Mouse (Mus musculus) heart, embryonic 13.5 days (tissue): ENCODE results near the gene Arhgap29. TPM values are rescaled to one million over a fixed set of nuclear protein-coding genes. Genes with fewer than 3 reads are reported as not detected.
A peak's percentile ranks its signal among the peaks of the same experiment; 100 is the strongest.

Source experiments
- ATAC-seq: fragments of 200-750 bp; cut with Nextera tagmentation; 2 replicates; pipeline ENCODE4 v1.8.0; 2017; ENCODE audit warnings: moderate TSS enrichment; ENCODE audit not compliant: insufficient number of reproducible peaks, low FRiP score, low TSS enrichment; ENCODE audit errors: extremely low read depth
- H3K27ac ChIP-seq: fragments of 300-500 bp; sonication (generic); replicated peaks from 2 replicates; pipeline ENCODE4 v1.5.1; 2015; ENCODE audit warnings: moderate library complexity, mild to moderate bottlenecking, inconsistent platforms
- H3K27me3 ChIP-seq: fragments of 300-500 bp; sonication (generic); replicated peaks from 2 replicates; pipeline ENCODE4 v1.6.1; 2015; ENCODE audit warnings: mild to moderate bottlenecking, inconsistent platforms
- H3K36me3 ChIP-seq: fragments of 300-500 bp; sonication (generic); 2 replicates; pipeline ENCODE4 v1.6.1; 2015; ENCODE audit warnings: mild to moderate bottlenecking, inconsistent platforms
- H3K4me1 ChIP-seq: fragments of 300-500 bp; sonication (generic); 2 replicates; pipeline ENCODE4 v1.6.1; 2015; ENCODE audit warnings: inconsistent platforms
- H3K4me2 ChIP-seq: fragments of 300-500 bp; sonication (generic); 2 replicates; pipeline ENCODE4 v1.6.1; 2015; ENCODE audit warnings: inconsistent platforms, mild to moderate bottlenecking, moderate library complexity
- H3K4me3 ChIP-seq: fragments of 300-500 bp; sonication (generic); 2 replicates; pipeline ENCODE4 v1.5.1; 2015; ENCODE audit warnings: moderate library complexity, mild to moderate bottlenecking, inconsistent platforms
- H3K9ac ChIP-seq: fragments of 300-500 bp; sonication (generic); 2 replicates; pipeline ENCODE4 v1.6.1; 2015; ENCODE audit warnings: inconsistent platforms, mild to moderate bottlenecking, moderate library complexity
- H3K9me3 ChIP-seq: fragments of 300-500 bp; sonication (generic); 2 replicates; pipeline ENCODE4 v1.6.1; 2016; ENCODE audit warnings: inconsistent platforms
- WGBS: fragments of 180-500 bp; shearing (Covaris S2); methylation state at CpG from one replicate; pipeline ENCODE4 v1.1.7; 2015; ENCODE audit warnings: mixed read lengths; 5-methylcytosine and 5-hydroxymethylcytosine counted together
- polyA plus RNA-seq: library from polyadenylated mRNA; unstranded; fragments of >200 nt; fragmentation: Nextera tagmentation; extraction: Ambion mirVana; gene quantifications from 2 replicates; pipeline ENCODE4 v1.2.1, GENCODE M21; 2015

Gene Arhgap29
- polyA plus RNA-seq, 1 experiment from 2014 or later = 47.2 TPM

- Histone ChIP-seq H3K4me3 (peak within 1 kb of the TSS; percentile 8), H3K27ac (peak within 1 kb of the TSS; percentile 74), H3K4me1 (peaks cover 60% of the 10 kb centered on the region), H3K9ac (peak within 1 kb of the TSS; percentile 65), H3K36me3 (no peaks in the 10 kb centered on the region), H3K4me2 (peak within 1 kb of the TSS; percentile 55), H3K9me3 (no peaks in the 10 kb centered on the region), H3K27me3 (peaks cover 9% of the 10 kb centered on the region; the same call in 1 of the 2 replicates)
- no peak for ATAC-seq
- WGBS = 25% methylated on average over 26 of the region's 26 CpGs
Observed at GRCm38 (mm10) chr3:122043799-122044547, 91.6 kb downstream of the Arhgap29 start, which contains the start of gene Abca4. Gene Abca4, plus strand, starts transcription at chr3:122044443.

GRCm38 (mm10) chr3:122046187-122046620 is 93.9 kb downstream of the Arhgap29 start:
- no peaks in the 10 kb centered on the region for H3K36me3 ChIP-seq
- peaks cover 67% of the 10 kb centered on the region for H3K4me1 ChIP-seq
- WGBS = 41% methylated on average over 10 of the region's 10 CpGs
- peaks cover 9% of the 10 kb centered on the region; the same call in 1 of the 2 replicates for H3K27me3 ChIP-seq
- H3K27ac ChIP-seq = 0 out of 2 replicates have a peak overlapping the region, but pooled peaks have one; percentile 6
- H3K9ac ChIP-seq = no peak overlapping the region
- peak overlapping the region; percentile 11; the same call in 1 of the 2 replicates for H3K4me2 ChIP-seq
- H3K9me3 ChIP-seq = no peaks in the 10 kb centered on the region
- H3K4me3 ChIP-seq = no peak overlapping the region
- ATAC-seq = no peak

GRCm38 (mm10) chr3:122047402-122047801 is 95.1 kb downstream of the Arhgap29 start:
- no peaks in the 10 kb centered on the region for H3K9me3 ChIP-seq
- WGBS = 21% methylated on average over 7 of the region's 7 CpGs
- no peaks in the 10 kb centered on the region for H3K36me3 ChIP-seq
- ATAC-seq = peak; percentile 45; the same call in 1 of the 2 replicates
- H3K27me3 ChIP-seq = peaks cover 9% of the 10 kb centered on the region; the same call in 1 of the 2 replicates
- no peak overlapping the region for H3K9ac ChIP-seq
- H3K4me1 ChIP-seq = peaks cover 65% of the 10 kb centered on the region
- H3K27ac ChIP-seq = peak overlapping the region; percentile 71
- H3K4me3 ChIP-seq = no peak overlapping the region
- H3K4me2 ChIP-seq = peak overlapping the region; percentile 44

GRCm38 (mm10) chr3:122047921-122048861 is 95.8 kb downstream of the Arhgap29 start:
- peaks cover 57% of the 10 kb centered on the region for H3K4me1 ChIP-seq
- 24% methylated on average over 17 of the region's 17 CpGs for WGBS
- H3K27ac ChIP-seq = peak overlapping the region; percentile 71
- no peak overlapping the region for H3K4me3 ChIP-seq
- H3K36me3 ChIP-seq = no peaks in the 10 kb centered on the region
- H3K9ac ChIP-seq = peak overlapping the region; percentile 55; the same call in 1 of the 2 replicates
- H3K27me3 ChIP-seq = peaks cover 9% of the 10 kb centered on the region; the same call in 1 of the 2 replicates
- no peak; the same call in 1 of the 2 replicates for ATAC-seq
- no peaks in the 10 kb centered on the region for H3K9me3 ChIP-seq
- H3K4me2 ChIP-seq = peak overlapping the region; percentile 44

- Histone ChIP-seq H3K27me3 (peaks cover 8% of the 10 kb centered on the region; the same call in 1 of the 2 replicates), H3K4me2 (no peak overlapping the region), H3K9ac (no peak overlapping the region), H3K27ac (no peak overlapping the region), H3K9me3 (no peaks in the 10 kb centered on the region), H3K36me3 (no peaks in the 10 kb centered on the region), H3K4me3 (no peak overlapping the region), H3K4me1 (peaks cover 57% of the 10 kb centered on the region)
- WGBS = 50% methylated on average over 6 of the region's 6 CpGs
- ATAC-seq = no peak
Observed at GRCm38 (mm10) chr3:122049158-122049557, 96.8 kb downstream of the Arhgap29 start.

- Histone ChIP-seq H3K4me2 (no peak overlapping the region), H3K27me3 (no peaks in the 10 kb centered on the region), H3K36me3 (no peaks in the 10 kb centered on the region), H3K4me3 (no peak overlapping the region), H3K9me3 (no peaks in the 10 kb centered on the region), H3K27ac (peak overlapping the region; percentile 21; the same call in 1 of the 2 replicates), H3K9ac (no peak overlapping the region), H3K4me1 (peaks cover 14% of the 10 kb centered on the region)
- no peak for ATAC-seq
- 47% methylated on average over 9 of the region's 9 CpGs for WGBS
Observed at GRCm38 (mm10) chr3:122058439-122059198, 106.3 kb downstream of the Arhgap29 start.

GRCm38 (mm10) chr3:122062586-122062985 is 110.2 kb downstream of the Arhgap29 start:
- ATAC-seq = no peak
- Histone ChIP-seq H3K36me3 (no peaks in the 10 kb centered on the region), H3K4me2 (no peak overlapping the region), H3K9me3 (no peaks in the 10 kb centered on the region), H3K27ac (no peak overlapping the region), H3K9ac (no peak overlapping the region), H3K4me1 (peaks cover 23% of the 10 kb centered on the region), H3K4me3 (no peak overlapping the region), H3K27me3 (no peaks in the 10 kb centered on the region)
- 84% methylated on average over 10 of the region's 10 CpGs for WGBS

GRCm38 (mm10) chr3:122064556-122065410 is 112.4 kb downstream of the Arhgap29 start:
- no peaks in the 10 kb centered on the region for H3K36me3 ChIP-seq
- WGBS = 35% methylated on average over 13 of the region's 13 CpGs

More at GRCm38 (mm10) chr3:122064556-122065410, 112.4 kb downstream of the Arhgap29 start:
- ATAC-seq = no peak
- Histone ChIP-seq H3K9ac (no peak overlapping the region), H3K27ac (peak overlapping the region; percentile 78), H3K4me3 (no peak overlapping the region), H3K4me1 (peaks cover 15% of the 10 kb centered on the region), H3K27me3 (no peaks in the 10 kb centered on the region), H3K4me2 (peak overlapping the region; percentile 32), H3K9me3 (no peaks in the 10 kb centered on the region)
